Mouse (Mus musculus) liver, embryonic 12.5 days (tissue): ENCODE results near the gene Nhsl1. TPM values are rescaled to one million over a fixed set of nuclear protein-coding genes. Genes with fewer than 3 reads are reported as not detected.
A peak's percentile ranks its signal among the peaks of the same experiment; 100 is the strongest.

Experiments used
- ATAC-seq: fragments of 200-750 bp; cut with Nextera tagmentation; 2 replicates; pipeline ENCODE4 v1.8.0; 2017; ENCODE audit warnings: moderate number of reproducible peaks, mild to moderate bottlenecking, moderate library complexity
- H3K27ac ChIP-seq: fragments of 300-500 bp; sonication (generic); 2 replicates; pipeline ENCODE4 v1.5.1; 2016; ENCODE audit warnings: mild to moderate bottlenecking
- H3K27me3 ChIP-seq: fragments of 300-500 bp; sonication (generic); replicated peaks from 2 replicates; pipeline ENCODE4 v1.6.1; 2016; ENCODE audit warnings: mild to moderate bottlenecking, moderate library complexity
- H3K36me3 ChIP-seq: fragments of 300-500 bp; sonication (generic); 2 replicates; pipeline ENCODE4 v1.6.1; 2016; ENCODE audit warnings: mild to moderate bottlenecking, moderate library complexity
- H3K4me1 ChIP-seq: fragments of 300-500 bp; sonication (generic); 2 replicates; pipeline ENCODE4 v1.6.1; 2016
- H3K4me2 ChIP-seq: fragments of 300-500 bp; sonication (generic); 2 replicates; pipeline ENCODE4 v1.6.1; 2016; ENCODE audit warnings: mild to moderate bottlenecking, moderate library complexity
- H3K4me3 ChIP-seq: fragments of 300-500 bp; sonication (generic); 2 replicates; pipeline ENCODE4 v1.5.1; 2016; ENCODE audit warnings: mild to moderate bottlenecking, moderate library complexity
- H3K9ac ChIP-seq: fragments of 300-500 bp; sonication (generic); 2 replicates; pipeline ENCODE4 v1.6.1; 2016; ENCODE audit warnings: mild to moderate bottlenecking, moderate library complexity
- H3K9me3 ChIP-seq: fragments of 300-500 bp; sonication (generic); replicated peaks from 2 replicates; pipeline ENCODE4 v1.6.1; 2016; ENCODE audit warnings: mild to moderate bottlenecking, moderate library complexity
- WGBS: fragments of 180-500 bp; shearing (Covaris S2); methylation state at CpG from one replicate; pipeline ENCODE4 v1.1.7; 2016; ENCODE audit not compliant: insufficient replicate concordance; 5-methylcytosine and 5-hydroxymethylcytosine counted together
- polyA plus RNA-seq: library from polyadenylated mRNA; unstranded; fragments of >200 nt; fragmentation: Nextera tagmentation; extraction: Ambion mirVana; gene quantifications from 2 replicates; pipeline ENCODE4 v1.2.1, GENCODE M21; 2016

Nhsl1 gene
- 0.97 and 0.99 TPM in 2 replicates for polyA plus RNA-seq

DNA sequence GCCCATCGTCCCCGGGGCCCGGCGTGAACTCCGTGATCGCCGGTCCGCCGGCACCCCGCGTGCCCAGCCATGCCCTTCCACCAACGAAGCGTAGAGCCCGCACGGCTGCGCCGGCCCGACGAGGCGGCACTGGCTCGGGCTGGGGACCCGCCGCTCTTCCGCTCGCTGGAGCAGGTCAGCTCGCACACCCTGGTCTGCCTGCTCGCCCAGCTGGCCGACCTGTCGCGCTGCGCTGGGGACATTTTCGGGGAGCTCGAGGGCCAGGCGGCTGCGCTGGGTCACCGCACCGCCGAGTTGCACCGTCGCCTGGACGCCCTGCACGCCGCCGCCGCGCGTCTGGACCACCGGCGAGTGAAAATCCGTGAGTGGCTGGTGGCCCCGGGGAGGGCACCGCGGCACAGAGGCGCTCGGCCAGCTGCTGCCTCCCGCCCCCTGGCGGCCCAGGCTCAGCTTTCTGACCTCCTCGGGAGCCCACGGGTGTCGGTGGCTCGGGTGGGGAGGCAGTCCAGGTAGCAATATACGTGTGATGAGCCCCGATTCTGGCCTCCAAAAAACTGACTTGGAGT lies at the start of gene Nhsl1:
TSS of gene Nhsl1 (plus strand) at position 70 of the 566 bp plus-strand sequence.
- ATAC-seq, result peak; percentile 47
- Histone ChIP-seq H3K27me3 (peaks cover 47% of the 10 kb centered on the region), H3K4me1 (no peaks in the 10 kb centered on the region), H3K27ac (no peak within 1 kb of the TSS), H3K4me2 (peak within 1 kb of the TSS; percentile 77), H3K36me3 (no peaks in the 10 kb centered on the region), H3K9ac (peak within 1 kb of the TSS; percentile 61), H3K9me3 (no peaks in the 10 kb centered on the region), H3K4me3 (peak within 1 kb of the TSS; percentile 62)
- under 1% methylated on average over 61 of the region's 63 CpGs for WGBS

- no peak overlapping the region for H3K4me2 ChIP-seq
- H3K4me1 ChIP-seq, result no peaks in the 10 kb centered on the region
- H3K36me3 ChIP-seq, result no peaks in the 10 kb centered on the region
- H3K4me3 ChIP-seq, result no peak overlapping the region
- H3K9me3 ChIP-seq, result no peaks in the 10 kb centered on the region
- no peak overlapping the region for H3K9ac ChIP-seq
- ATAC-seq, result no peak
- no peaks in the 10 kb centered on the region for H3K27me3 ChIP-seq
- 63% methylated on average over 4 of the region's 4 CpGs for WGBS
- no peak overlapping the region for H3K27ac ChIP-seq
Measured at GRCm38 (mm10) chr10:18276090-18276734, 42.6 kb upstream of the Nhsl1 start.

DNA sequence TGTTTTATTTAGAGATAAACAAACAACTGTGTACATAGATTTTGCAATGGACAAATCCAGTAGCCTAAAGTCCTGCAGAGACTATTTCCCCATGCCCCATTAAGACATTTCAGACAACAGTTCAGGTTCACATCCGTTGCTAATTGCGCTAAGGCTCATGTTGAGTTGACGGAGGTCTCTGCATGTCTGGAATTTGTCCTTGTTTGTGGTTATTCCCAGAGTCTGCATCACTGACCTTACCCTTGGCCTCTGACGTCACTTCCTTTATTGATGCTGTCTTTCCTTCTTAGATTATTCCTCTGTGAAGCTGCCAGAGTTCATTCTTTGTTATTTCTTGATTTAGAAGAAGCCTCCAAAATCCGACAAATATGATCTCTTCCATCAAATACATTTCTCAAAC lies 34.8 kb upstream of the Nhsl1 start:
- Histone ChIP-seq H3K9ac (no peak overlapping the region), H3K4me1 (no peaks in the 10 kb centered on the region), H3K9me3 (no peaks in the 10 kb centered on the region), H3K4me2 (no peak overlapping the region), H3K27ac (no peak overlapping the region), H3K4me3 (no peak overlapping the region), H3K36me3 (no peaks in the 10 kb centered on the region), H3K27me3 (no peaks in the 10 kb centered on the region)
- ATAC-seq, result no peak
- WGBS, result 65% methylated on average over 5 of the region's 5 CpGs

DNA sequence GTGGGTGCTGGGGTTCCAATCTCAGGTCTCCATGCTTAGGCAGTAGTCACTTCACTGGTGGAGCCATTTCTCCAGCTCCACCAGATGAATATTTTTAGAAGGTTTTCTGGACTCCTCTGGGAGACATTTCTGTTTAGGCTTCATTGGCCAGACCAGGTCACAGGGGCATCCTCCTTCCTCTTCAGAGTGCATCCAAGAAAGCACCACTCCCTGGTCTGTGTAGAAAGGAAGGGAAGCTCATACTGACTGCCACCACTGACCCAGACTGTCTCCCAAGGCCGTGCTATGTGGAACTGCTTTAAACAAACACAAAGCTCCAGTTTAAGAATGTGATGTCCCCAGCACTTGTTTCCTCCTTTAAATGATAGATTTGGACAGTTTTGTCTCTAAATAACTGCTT lies 29.3 kb upstream of the Nhsl1 start:
- H3K27me3 ChIP-seq, result no peaks in the 10 kb centered on the region
- WGBS, result 52% methylated on average over 1 of the region's 1 CpGs
- H3K4me3 ChIP-seq, result no peak overlapping the region
- H3K36me3 ChIP-seq, result no peaks in the 10 kb centered on the region
- no peak overlapping the region for H3K27ac ChIP-seq
- H3K4me1 ChIP-seq, result no peaks in the 10 kb centered on the region
- no peak for ATAC-seq
- H3K4me2 ChIP-seq, result no peak overlapping the region
- H3K9me3 ChIP-seq, result no peaks in the 10 kb centered on the region
- no peak overlapping the region for H3K9ac ChIP-seq

GRCm38 (mm10) chr10:18305106-18305505 lies 13.7 kb upstream of the Nhsl1 start:
- Histone ChIP-seq H3K9me3 (no peaks in the 10 kb centered on the region), H3K4me1 (no peaks in the 10 kb centered on the region), H3K27ac (no peak overlapping the region), H3K4me2 (no peak overlapping the region), H3K9ac (no peak overlapping the region), H3K4me3 (no peak overlapping the region), H3K36me3 (no peaks in the 10 kb centered on the region), H3K27me3 (no peaks in the 10 kb centered on the region)
- WGBS, result 51% methylated on average over 5 of the region's 5 CpGs
- no peak for ATAC-seq

DNA sequence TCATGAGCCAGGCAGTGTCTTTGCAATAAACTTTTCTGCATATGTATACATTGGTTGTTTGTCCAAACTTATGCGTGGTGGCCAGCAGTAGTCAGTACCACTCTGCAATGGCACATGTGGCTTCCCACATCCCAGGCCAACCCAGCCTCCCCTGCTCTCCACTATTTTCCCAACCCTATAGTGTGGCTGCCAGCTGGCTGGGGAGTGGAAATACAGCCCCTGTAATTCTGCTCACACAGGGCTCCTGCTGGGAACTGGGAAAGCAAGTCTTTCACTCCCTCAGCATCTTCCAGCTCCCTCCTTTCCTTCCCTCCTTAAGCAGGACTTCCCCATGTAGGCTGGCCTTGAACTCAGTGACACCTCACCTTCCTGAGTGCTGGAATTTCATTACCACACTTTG lies 3.7 kb upstream of the Nhsl1 start:
- Histone ChIP-seq H3K4me2 (no peak overlapping the region), H3K27me3 (peaks cover 40% of the 10 kb centered on the region), H3K4me3 (no peak overlapping the region), H3K27ac (no peak overlapping the region), H3K9ac (no peak overlapping the region), H3K36me3 (no peaks in the 10 kb centered on the region), H3K4me1 (no peaks in the 10 kb centered on the region), H3K9me3 (no peaks in the 10 kb centered on the region)
- ATAC-seq, result no peak
- 78% methylated on average over 1 of the region's 1 CpGs for WGBS

DNA sequence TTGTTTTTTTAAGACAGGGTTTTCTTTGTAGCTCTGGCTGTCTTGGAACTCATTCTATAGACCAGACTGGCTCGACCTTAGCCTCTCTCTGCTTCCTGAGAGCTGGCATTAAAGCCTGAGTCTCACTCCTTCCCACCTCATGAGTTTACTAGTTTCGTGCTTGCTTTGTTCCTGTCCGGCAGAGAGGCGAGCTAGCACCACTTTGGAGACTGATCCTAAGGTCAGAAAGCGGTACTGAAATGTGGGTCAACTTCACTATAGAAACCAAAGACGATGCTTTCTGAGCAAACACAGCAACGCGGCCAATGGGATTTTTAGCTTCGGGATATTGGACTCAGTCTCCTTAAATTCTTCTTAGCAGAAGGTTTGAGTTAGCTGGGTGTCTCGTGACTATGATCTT lies 1.3 kb upstream of the Nhsl1 start:
- Histone ChIP-seq H3K4me3 (0 out of 2 replicates have a peak overlapping the region, but pooled peaks have one; percentile 62), H3K9me3 (no peaks in the 10 kb centered on the region), H3K4me1 (no peaks in the 10 kb centered on the region), H3K27ac (no peak overlapping the region), H3K9ac (no peak overlapping the region), H3K4me2 (no peak overlapping the region), H3K27me3 (peaks cover 47% of the 10 kb centered on the region), H3K36me3 (no peaks in the 10 kb centered on the region)
- 41% methylated on average over 10 of the region's 10 CpGs for WGBS
- ATAC-seq, result no peak

GRCm38 (mm10) chr10:18317961-18318915 lies 547 bp upstream of the Nhsl1 start:
- Histone ChIP-seq H3K36me3 (no peaks in the 10 kb centered on the region), H3K27me3 (peaks cover 47% of the 10 kb centered on the region), H3K9ac (peak overlapping the region; percentile 61), H3K4me3 (peak overlapping the region; percentile 62), H3K4me1 (no peaks in the 10 kb centered on the region), H3K4me2 (peak overlapping the region; percentile 77), H3K27ac (no peak overlapping the region), H3K9me3 (no peaks in the 10 kb centered on the region)
- peak; percentile 66 for ATAC-seq
- WGBS, result 2% methylated on average over 71 of the region's 89 CpGs

DNA sequence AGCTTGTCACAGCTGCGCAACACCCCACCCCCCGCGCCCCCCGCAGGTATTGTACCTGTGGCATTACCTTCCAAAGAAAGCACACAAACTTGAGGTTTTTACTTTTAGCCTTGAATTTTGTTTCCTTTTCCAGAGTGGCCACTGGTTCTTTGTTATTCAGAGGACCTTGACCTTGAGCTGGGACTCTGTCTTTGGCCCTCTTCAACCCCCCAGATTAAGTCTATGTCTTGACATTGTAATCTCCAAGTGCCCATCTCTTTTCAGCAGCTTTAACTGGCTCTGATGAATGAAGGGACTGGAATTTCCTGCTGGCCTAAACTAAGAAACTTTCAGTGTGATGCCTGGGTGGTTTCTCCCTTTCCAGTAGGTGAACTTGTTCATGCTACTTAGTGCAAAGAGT lies 906 bp downstream of the Nhsl1 start:
- no peaks in the 10 kb centered on the region for H3K36me3 ChIP-seq
- H3K27ac ChIP-seq, result no peak overlapping the region
- H3K9ac ChIP-seq, result no peak overlapping the region
- no peak for ATAC-seq
- no peaks in the 10 kb centered on the region for H3K4me1 ChIP-seq
- peak overlapping the region; percentile 62 for H3K4me3 ChIP-seq
- no peaks in the 10 kb centered on the region for H3K9me3 ChIP-seq
- H3K27me3 ChIP-seq, result peaks cover 47% of the 10 kb centered on the region
- 33% methylated on average over 4 of the region's 4 CpGs for WGBS
- peak overlapping the region; percentile 77 for H3K4me2 ChIP-seq

DNA sequence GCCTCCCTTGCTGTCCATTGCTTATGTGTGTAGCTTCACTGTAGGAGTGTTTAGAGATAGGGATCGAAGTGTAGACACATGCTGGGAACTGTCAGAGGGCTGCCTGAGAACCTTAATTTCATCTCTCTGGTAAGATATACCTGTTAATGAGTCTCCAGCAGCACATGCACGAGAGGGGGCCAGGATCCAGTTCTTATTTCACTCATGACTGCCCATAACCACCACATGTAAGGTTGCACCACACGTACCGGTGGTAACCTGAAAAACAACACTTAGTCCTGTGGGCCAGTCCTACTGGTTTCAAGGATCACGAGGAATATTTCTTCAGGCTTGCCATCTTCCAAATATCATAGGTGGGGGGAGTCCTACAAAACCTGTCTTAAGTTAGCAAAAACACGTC lies 3.1 kb downstream of the Nhsl1 start:
- 66% methylated on average over 6 of the region's 6 CpGs for WGBS

DNA sequence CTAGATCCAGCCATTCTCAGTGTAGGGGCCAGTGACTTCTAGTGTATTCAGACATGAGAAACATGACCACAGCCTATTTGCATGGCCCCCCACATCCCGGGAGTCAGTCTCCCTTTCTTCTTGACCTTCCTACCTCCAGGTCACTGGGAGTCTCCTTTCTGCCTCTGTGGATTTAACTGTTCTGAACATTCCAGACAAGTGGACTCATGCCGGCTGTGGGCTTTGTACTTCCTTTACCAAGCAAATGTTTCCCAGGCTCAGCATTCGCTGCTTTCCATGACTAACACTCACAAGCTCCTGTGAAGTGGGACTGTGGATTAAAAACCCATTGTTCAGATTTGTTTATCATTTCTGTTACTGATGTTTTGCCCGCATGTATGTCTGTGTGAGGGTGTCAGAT lies 4.9 kb downstream of the Nhsl1 start:
- no peaks in the 10 kb centered on the region for H3K9me3 ChIP-seq
- ATAC-seq, result no peak
- no peaks in the 10 kb centered on the region for H3K4me1 ChIP-seq
- H3K27ac ChIP-seq, result no peak overlapping the region
- 49% methylated on average over 4 of the region's 4 CpGs for WGBS
- no peak overlapping the region for H3K4me3 ChIP-seq
- peaks cover 25% of the 10 kb centered on the region for H3K27me3 ChIP-seq
- H3K4me2 ChIP-seq, result no peak overlapping the region
- H3K9ac ChIP-seq, result no peak overlapping the region
- H3K36me3 ChIP-seq, result no peaks in the 10 kb centered on the region

More for the DNA sequence above, 3.1 kb downstream of the Nhsl1 start:
- ATAC-seq, result no peak
- Histone ChIP-seq H3K4me2 (no peak overlapping the region), H3K4me1 (no peaks in the 10 kb centered on the region), H3K9ac (no peak overlapping the region), H3K4me3 (no peak overlapping the region), H3K27ac (no peak overlapping the region), H3K9me3 (no peaks in the 10 kb centered on the region), H3K36me3 (no peaks in the 10 kb centered on the region), H3K27me3 (peaks cover 39% of the 10 kb centered on the region)

DNA sequence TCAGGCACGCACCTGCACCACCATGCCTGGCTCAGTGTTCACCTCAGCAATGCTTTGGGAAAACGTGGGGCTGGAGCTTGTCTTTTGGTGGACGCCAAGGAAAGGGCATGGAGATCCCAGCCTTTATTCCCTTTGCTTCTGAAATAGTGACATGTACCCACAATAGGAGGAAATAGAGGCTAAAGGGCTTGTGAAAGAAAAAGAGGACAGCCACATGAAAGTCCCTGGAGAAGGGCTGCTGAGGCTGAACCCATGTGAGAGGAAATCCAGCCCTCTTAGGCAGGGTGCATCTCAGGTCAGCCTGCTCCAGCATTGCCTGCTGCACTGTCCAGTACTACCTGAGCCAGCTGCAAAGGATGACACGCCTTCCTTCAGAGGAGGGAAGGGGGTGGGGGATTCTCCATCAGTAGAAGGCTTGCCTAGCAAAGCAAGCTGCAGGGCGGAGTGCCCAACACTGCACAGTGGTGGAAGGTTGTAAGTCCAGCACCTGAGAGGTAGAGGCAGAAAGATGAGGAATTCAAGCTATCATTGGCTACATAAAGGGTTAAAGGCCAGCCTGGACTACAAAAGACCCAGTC lies 9.6 kb downstream of the Nhsl1 start:
- peaks cover 10% of the 10 kb centered on the region for H3K4me1 ChIP-seq
- H3K9ac ChIP-seq, result no peak overlapping the region
- ATAC-seq, result no peak
- H3K4me3 ChIP-seq, result no peak overlapping the region
- H3K27me3 ChIP-seq, result peaks cover 6% of the 10 kb centered on the region; the same call in 1 of the 2 replicates
- H3K4me2 ChIP-seq, result no peak overlapping the region
- H3K27ac ChIP-seq, result no peak overlapping the region
- H3K9me3 ChIP-seq, result no peaks in the 10 kb centered on the region
- WGBS, result 57% methylated on average over 5 of the region's 5 CpGs
- no peaks in the 10 kb centered on the region for H3K36me3 ChIP-seq
